Mouse (Mus musculus) heart, adult 2 months (tissue): Measurements from ENCODE around the gene Slc16a10.

Experiments used
- CTCF ChIP-seq: fragments of 200-600 bp; IDR thresholded peaks from 2 replicates; pipeline ENCODE4 v1.8.1; 2022; ENCODE audit warnings: antibody characterized with exemption, mild to moderate bottlenecking, moderate library complexity
- EP300 ChIP-seq: fragments of 200-500 bp; IDR thresholded peaks from 2 replicates; pipeline ENCODE4 v1.6.1; 2011; ENCODE audit warnings: low read depth, low read length, control low read depth; ENCODE audit not compliant: insufficient read depth
- POLR2A ChIP-seq: fragments of 200-500 bp; IDR thresholded peaks from 2 replicates; pipeline ENCODE4 v1.6.1; 2011; ENCODE audit warnings: mild to moderate bottlenecking, low read depth, low read length, control low read depth; ENCODE audit not compliant: insufficient read depth

DNA sequence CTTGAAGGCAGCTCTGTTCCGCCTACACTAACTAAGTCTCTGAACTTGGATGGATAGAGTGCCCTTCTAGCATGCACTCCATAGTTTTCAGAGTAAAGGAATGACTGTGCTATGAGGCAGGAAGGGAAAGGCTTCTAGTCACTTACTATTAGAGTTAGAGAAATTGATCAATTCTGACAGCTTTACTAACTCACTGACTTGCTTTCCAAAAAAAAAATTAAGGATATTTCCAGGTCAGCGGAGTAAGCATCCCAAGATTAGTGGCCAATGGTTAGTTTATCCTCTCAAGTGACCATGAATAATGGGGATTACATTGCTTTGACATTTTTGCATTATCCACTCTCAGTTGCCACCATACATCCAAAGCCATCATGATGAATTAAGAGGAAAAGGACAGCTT, 18.0 kb downstream of the Slc16a10 start:
- TF ChIP-seq CTCF (no peak), EP300 (no peak), POLR2A (no peak)
